Mouse (Mus musculus): ENCODE data around the gene Tppp3.

DNA sequence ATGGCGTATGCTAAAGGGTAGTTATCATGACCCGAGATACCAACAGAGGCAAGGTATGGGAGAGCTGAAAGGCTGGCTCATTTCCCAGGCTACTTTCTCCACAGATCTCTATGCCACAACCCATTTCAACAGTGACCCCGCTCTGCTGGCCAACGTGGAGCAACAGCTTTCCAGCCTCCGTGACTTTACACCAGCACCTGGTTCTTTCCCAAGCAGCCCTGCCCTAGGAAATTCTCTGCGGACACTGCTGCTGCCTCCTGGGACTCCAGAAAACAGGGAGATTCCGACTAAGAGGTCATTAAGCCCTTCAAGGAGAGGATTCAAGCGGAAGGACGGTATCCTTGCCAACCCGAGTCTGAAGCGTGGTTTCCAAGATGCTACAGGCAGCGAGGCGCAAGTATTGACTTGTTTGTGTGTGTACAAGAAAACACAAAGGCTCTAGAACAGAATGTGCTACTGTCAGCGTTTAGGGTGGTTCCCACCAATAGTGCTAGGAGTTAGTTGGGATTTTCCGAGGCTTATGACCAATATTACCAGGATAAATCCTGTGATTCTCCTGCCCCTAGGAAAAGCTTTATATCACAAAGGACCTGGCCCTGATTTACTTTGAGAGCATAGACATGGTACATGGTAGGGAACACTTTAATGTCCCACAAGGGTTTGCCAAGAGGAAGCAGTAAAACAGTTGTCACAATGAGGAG, 19.3 kb downstream of the Tppp3 start:
- no peak for TF ChIP-seq POLR2A (IDR thresholded peaks at IDR 0.05; ENCODE audit: insufficient read depth, low read length)
- no peak for TF ChIP-seq CTCF (IDR thresholded peaks at IDR 0.05; ENCODE audit: low read depth, low read length)
